Mouse (Mus musculus): ENCODE data around the gene Cdkal1. TPM values are rescaled to one million over a fixed set of nuclear protein-coding genes. Genes with fewer than 3 reads are reported as not detected.

Cdkal1 gene
- polyA plus RNA-seq, 1 experiment: 0.55 TPM

DNA sequence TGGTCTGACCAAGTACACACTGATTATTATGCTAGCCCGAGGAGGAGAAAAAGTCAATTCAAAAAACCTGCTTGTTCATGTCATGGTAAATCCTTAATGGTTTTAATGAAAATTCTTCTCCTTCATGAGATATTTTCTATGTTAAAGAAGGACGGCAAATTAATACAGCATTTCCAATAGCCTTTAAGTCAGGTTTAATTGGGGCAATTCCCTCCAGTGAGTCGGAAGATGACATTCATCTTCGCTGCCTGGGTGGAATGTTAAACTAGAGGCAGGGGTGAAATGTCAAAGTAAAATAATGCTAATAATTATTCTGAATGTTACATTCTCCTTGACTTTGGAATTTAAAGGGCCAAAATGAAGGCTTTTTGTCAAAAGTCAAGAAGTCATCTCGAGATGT, 633.8 kb downstream of the Cdkal1 start:
- Histone ChIP-seq H3K4me3 (ENCODE audit: low read depth, low read length) (no peak overlapping the region), H3K27ac (ENCODE audit: insufficient read depth, low read depth, low read length) (no peak overlapping the region), H3K4me1 (ENCODE audit: control insufficient read depth, insufficient read depth, insufficient read length, low read length) (no peaks in the 10 kb centered on the region), H3K36me3 (ENCODE audit: control insufficient read depth, insufficient read depth, low read length) (no peaks in the 10 kb centered on the region), H3K27me3 (ENCODE audit: control insufficient read depth, insufficient read depth, low read length) (no peaks in the 10 kb centered on the region)
- 88% methylated on average over 5 of the region's 5 CpGs for WGBS
- TF ChIP-seq CTCF (IDR thresholded peaks at IDR 0.05; ENCODE audit: extremely low read depth, insufficient read length, insufficient replicate concordance, low read depth, low read length): no peak
- no peak for TF ChIP-seq POLR2A (IDR thresholded peaks at IDR 0.05; ENCODE audit: low read depth, low read length)

DNA sequence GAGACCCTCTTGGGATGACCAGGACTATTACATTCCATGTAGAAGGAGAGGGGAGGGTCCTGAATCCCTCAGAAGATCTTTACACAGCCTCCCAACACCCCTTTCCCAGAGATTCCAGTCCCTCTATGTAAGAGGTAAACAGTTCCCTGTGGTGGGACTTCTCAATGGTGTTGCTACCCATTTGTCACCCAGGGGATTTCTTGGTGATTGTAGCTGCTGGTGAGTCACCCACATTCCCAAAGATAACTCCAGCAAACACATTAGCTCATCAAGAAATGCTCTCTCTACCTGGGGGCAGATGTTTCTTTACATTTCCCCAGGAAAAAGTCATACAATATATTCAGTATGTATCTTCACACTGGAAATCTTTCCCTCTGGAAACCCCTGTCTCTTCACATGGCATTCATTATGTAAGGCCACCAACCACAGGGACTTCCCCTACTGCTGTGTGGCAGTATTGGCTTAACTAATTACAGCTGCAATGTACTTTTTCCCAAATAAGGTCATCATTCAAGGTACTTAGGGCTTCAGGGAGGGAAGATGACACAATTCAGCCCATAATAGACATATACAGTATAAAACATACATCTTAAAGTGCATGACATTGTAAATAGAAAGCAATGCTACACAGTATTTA, 636.8 kb downstream of the Cdkal1 start:
- Histone ChIP-seq H3K4me3 (ENCODE audit: low read depth, low read length) (no peak overlapping the region), H3K27ac (ENCODE audit: insufficient read depth, low read depth, low read length) (no peak overlapping the region), H3K4me1 (ENCODE audit: control insufficient read depth, insufficient read depth, insufficient read length, low read length) (no peaks in the 10 kb centered on the region), H3K27me3 (ENCODE audit: control insufficient read depth, insufficient read depth, low read length) (no peaks in the 10 kb centered on the region), H3K36me3 (ENCODE audit: control insufficient read depth, insufficient read depth, low read length) (no peaks in the 10 kb centered on the region)
- no peak for TF ChIP-seq CTCF (IDR thresholded peaks at IDR 0.05; ENCODE audit: extremely low read depth, insufficient read length, insufficient replicate concordance, low read depth, low read length)
- TF ChIP-seq POLR2A (IDR thresholded peaks at IDR 0.05; ENCODE audit: low read depth, low read length): no peak

DNA sequence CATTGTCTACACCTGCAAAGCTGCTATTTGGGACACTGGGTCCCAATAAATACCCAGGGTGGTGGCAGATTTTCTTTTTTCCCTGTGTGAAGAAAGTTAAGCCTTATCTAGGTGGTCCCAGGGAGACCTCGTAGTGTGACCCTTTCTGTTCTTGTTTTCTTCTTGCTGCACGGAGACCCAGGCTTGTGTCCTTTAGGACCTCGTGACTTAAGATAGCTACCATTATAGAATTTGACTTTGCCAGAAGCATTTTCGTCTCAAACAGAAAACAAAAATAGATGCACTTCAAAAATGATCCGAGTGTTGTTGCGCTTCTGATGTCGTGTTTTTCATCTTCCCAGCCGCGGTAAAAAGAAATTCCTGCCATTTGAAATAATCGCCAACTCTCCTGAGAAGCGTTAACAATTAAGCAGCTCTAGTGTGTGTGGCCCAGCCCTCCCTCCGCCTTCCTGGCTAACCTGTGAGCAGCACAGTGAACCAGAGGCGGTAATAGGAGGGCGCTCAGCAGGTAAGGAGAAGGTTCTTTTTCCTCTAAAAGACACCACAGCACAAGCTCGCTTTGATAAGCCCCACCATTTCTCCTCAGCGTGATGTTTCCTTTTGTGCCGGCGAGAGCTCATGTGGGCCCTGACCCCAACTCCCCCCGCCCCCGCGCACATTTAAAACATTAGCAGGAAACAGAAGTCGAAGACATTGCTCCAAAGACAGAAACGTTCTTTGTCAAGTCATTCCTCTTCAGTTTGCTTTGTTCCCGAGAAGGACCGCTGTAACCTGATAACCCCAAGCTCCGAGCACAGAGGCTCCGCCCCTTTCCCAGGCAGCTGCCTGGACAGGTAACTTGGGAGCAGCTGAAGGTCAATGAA, 645.1 kb downstream of the Cdkal1 start:
- no peak for TF ChIP-seq CTCF (IDR thresholded peaks at IDR 0.05; ENCODE audit: extremely low read depth, insufficient read length, insufficient replicate concordance, low read depth, low read length)
- no peak for TF ChIP-seq POLR2A (IDR thresholded peaks at IDR 0.05; ENCODE audit: low read depth, low read length)
- Histone ChIP-seq H3K4me3 (ENCODE audit: low read depth, low read length) (peak overlapping the region; percentile 58), H3K27ac (ENCODE audit: insufficient read depth, low read depth, low read length) (no peak overlapping the region), H3K27me3 (ENCODE audit: control insufficient read depth, insufficient read depth, low read length) (no peaks in the 10 kb centered on the region), H3K36me3 (ENCODE audit: control insufficient read depth, insufficient read depth, low read length) (no peaks in the 10 kb centered on the region), H3K4me1 (ENCODE audit: control insufficient read depth, insufficient read depth, insufficient read length, low read length) (no peaks in the 10 kb centered on the region)
- 4% methylated on average over 27 of the region's 27 CpGs for WGBS

- no peaks in the 10 kb centered on the region for H3K36me3 ChIP-seq (ENCODE audit: control insufficient read depth, insufficient read depth, low read length)
- no peak overlapping the region for H3K4me3 ChIP-seq (ENCODE audit: low read depth, low read length)
- no peaks in the 10 kb centered on the region for H3K4me1 ChIP-seq (ENCODE audit: control insufficient read depth, insufficient read depth, insufficient read length, low read length)
- TF ChIP-seq CTCF (IDR thresholded peaks at IDR 0.05; ENCODE audit: extremely low read depth, insufficient read length, insufficient replicate concordance, low read depth, low read length): no peak
- TF ChIP-seq POLR2A (IDR thresholded peaks at IDR 0.05; ENCODE audit: low read depth, low read length): no peak
- no peak overlapping the region for H3K27ac ChIP-seq (ENCODE audit: insufficient read depth, low read depth, low read length)
- no peaks in the 10 kb centered on the region for H3K27me3 ChIP-seq (ENCODE audit: control insufficient read depth, insufficient read depth, low read length)
- WGBS: 79% methylated on average over 6 of the region's 6 CpGs
Measured at GRCm38 (mm10) chr13:29208749-29209148, 646.7 kb downstream of the Cdkal1 start.

DNA sequence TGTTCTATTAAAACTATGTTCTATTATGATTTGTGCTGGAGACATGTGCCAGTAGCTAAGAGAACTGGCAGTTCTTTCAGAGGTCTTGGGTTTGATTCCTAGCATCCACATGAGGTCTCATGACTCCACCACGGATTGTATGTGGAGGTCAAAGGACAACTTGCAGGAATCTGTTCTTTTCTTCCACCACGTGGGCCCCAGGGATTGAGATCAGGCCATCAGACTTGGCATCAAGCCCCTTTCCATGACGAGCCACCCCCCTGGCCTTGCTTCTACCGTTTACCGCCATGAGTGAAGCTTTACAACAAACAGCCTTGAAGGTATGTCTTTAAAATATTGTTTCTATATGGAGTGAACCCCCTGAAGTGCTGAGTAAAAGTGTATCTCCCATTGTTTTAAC, 651.6 kb downstream of the Cdkal1 start:
- WGBS: 81% methylated on average over 5 of the region's 5 CpGs
- Histone ChIP-seq H3K36me3 (ENCODE audit: control insufficient read depth, insufficient read depth, low read length) (no peaks in the 10 kb centered on the region), H3K27ac (ENCODE audit: insufficient read depth, low read depth, low read length) (no peak overlapping the region), H3K27me3 (ENCODE audit: control insufficient read depth, insufficient read depth, low read length) (no peaks in the 10 kb centered on the region), H3K4me1 (ENCODE audit: control insufficient read depth, insufficient read depth, insufficient read length, low read length) (no peaks in the 10 kb centered on the region), H3K4me3 (ENCODE audit: low read depth, low read length) (no peak overlapping the region)
- TF ChIP-seq CTCF (IDR thresholded peaks at IDR 0.05; ENCODE audit: extremely low read depth, insufficient read length, insufficient replicate concordance, low read depth, low read length) (no peak), POLR2A (IDR thresholded peaks at IDR 0.05; ENCODE audit: low read depth, low read length) (no peak)

GRCm38 (mm10) chr13:29203426-29203825, 652.0 kb downstream of the Cdkal1 start:
- Histone ChIP-seq H3K4me1 (ENCODE audit: control insufficient read depth, insufficient read depth, insufficient read length, low read length) (no peaks in the 10 kb centered on the region), H3K4me3 (ENCODE audit: low read depth, low read length) (no peak overlapping the region), H3K27me3 (ENCODE audit: control insufficient read depth, insufficient read depth, low read length) (no peaks in the 10 kb centered on the region), H3K36me3 (ENCODE audit: control insufficient read depth, insufficient read depth, low read length) (no peaks in the 10 kb centered on the region), H3K27ac (ENCODE audit: insufficient read depth, low read depth, low read length) (no peak overlapping the region)
- 92% methylated on average over 5 of the region's 5 CpGs for WGBS
- TF ChIP-seq POLR2A (IDR thresholded peaks at IDR 0.05; ENCODE audit: low read depth, low read length) (no peak), CTCF (IDR thresholded peaks at IDR 0.05; ENCODE audit: extremely low read depth, insufficient read length, insufficient replicate concordance, low read depth, low read length) (no peak)

- TF ChIP-seq POLR2A (IDR thresholded peaks at IDR 0.05; ENCODE audit: low read depth, low read length) (no peak), CTCF (IDR thresholded peaks at IDR 0.05; ENCODE audit: extremely low read depth, insufficient read length, insufficient replicate concordance, low read depth, low read length) (no peak)
- no peaks in the 10 kb centered on the region for H3K4me1 ChIP-seq (ENCODE audit: control insufficient read depth, insufficient read depth, insufficient read length, low read length)
- no peaks in the 10 kb centered on the region for H3K27me3 ChIP-seq (ENCODE audit: control insufficient read depth, insufficient read depth, low read length)
- H3K36me3 ChIP-seq (ENCODE audit: control insufficient read depth, insufficient read depth, low read length): no peaks in the 10 kb centered on the region
- WGBS: 6% methylated on average over 2 of the region's 2 CpGs
- H3K4me3 ChIP-seq (ENCODE audit: low read depth, low read length): no peak overlapping the region
- peak overlapping the region; percentile 16; the same call in 1 of the 2 replicates for H3K27ac ChIP-seq (ENCODE audit: insufficient read depth, low read depth, low read length)
Measured at GRCm38 (mm10) chr13:29202562-29202961, 652.9 kb downstream of the Cdkal1 start.

All from small intestine, adult 2 months (tissue).